Mouse (Mus musculus) C3H10T1/2 (cell line): ENCODE data around the gene Myh6. TPM values are rescaled to one million over a fixed set of nuclear protein-coding genes. Genes with fewer than 3 reads are reported as not detected.

Source experiments
- polyA plus RNA-seq, 2 experiments: library from polyadenylated mRNA; unstranded; fragments of >200 nt; fragmentation: generic; extraction: Trizol; gene quantifications; one replicate each; pipeline ENCODE4 v1.2.1; 2012; ENCODE audit warnings: missing spikeins in 2 of 2

The Myh6 gene
- polyA plus RNA-seq = not detected

GRCm38 (mm10) chr14:54966320-54966977, at the start of gene Myh6:
Gene Myh6, minus strand, starts transcription at chr14:54966927.

DNA sequence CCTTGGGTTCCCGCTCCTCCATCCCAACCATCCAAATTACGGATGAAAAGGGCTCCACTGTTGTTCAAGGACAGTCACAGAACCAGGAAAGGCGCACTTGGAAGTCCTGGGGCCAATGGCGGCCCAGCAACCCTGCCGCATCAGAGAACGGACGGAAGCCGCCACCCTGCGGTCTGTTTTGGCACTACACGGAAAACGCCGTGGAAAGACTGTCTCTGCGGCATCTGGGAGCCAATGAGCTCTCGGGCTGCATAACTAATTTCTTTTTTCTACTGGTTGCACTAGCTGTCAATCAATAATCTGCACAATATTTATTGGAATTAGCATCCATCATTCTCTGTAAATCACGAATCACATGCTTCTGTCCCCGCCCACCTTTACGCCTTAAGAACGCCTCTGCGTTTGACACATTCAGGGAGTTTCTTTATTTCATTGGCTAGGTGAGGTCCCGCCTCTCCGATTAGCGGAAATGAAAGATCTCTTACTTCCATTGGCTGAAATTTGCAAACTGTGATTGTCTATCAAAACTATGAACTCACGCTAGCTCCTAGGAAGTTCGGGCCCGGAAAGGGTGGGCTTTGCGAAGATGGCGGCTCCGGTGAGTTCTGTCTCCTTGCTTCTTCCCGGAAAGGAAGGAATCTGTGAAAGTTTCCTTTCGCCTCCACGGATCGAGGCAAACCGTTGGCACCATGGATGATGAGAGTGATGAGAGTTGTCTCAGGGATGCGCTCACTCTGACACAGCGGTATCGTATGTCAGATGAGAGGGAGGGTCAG, 48.5 kb upstream of the Myh6 start, which contains the start of gene Ngdn:
Ngdn (plus strand) TSS at position 464 of the 776 bp plus-strand sequence.

GRCm38 (mm10) chr14:54994136-54994868, 27.6 kb upstream of the Myh6 start, which contains the start of gene Myh7:
Gene Myh7, minus strand, starts transcription at chr14:54994626.

DNA sequence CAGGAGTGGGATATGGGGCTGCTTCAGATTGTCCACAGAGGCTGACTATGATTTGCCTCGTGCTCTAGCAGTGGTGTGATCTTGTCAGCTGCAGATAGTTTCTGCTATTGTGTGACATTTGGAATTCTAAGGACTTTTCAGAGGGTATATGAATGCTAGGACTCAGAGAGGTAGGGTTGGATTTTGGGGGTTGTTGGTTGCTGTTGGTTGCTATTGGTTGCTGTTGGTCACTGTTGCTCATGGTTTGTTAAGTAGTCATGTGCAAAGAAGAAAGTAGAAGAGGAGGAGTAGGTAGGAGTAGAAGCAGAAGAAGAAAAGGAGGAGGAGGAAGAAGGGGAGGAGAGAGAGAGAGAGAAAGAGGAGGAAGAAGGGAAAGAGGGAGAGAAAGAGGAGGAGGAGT, 9.9 kb upstream of the Myh6 start, which contains the start of gene Gm17428:
Gm17428 (plus strand) TSS at position 301 of the 400 bp plus-strand sequence.

GRCm38 (mm10) chr14:54935904-54936830, 30.6 kb downstream of the Myh6 start, which contains the start of gene Cmtm5:
Gene Cmtm5, plus strand, starts transcription at chr14:54936261.

DNA sequence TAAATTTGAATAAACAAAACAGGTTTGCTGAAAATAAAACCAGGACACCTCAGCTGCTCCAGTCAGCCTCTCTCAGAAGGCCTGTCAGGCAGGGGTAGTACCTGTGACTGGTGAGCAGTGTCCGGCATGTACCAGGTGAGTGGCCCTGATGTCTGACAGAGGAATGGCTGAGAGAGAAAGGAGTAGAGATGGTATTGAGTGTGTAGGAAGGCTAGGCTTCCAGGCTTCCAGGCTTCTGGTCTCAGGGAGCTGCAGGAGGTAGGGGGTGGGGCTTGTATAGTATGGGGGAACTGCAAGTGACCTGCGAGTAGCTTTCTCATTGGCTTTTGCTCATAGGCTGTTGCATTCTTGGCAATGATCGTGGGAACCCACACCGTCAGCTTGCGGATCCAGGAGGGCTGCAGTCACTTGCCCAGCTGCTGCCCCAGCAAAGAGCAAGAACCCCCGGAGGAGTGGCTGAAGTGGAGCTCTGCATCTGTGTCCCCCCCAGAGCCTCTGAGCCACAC, 34.0 kb downstream of the Myh6 start, which contains the start of gene Il25:
Il25 (plus strand) TSS at position 51 of the 506 bp plus-strand sequence.

GRCm38 (mm10) chr14:54925349-54926342, 41.1 kb downstream of the Myh6 start, which contains the start of gene Efs:
Gene Efs, minus strand, starts transcription at chr14:54926126.

DNA sequence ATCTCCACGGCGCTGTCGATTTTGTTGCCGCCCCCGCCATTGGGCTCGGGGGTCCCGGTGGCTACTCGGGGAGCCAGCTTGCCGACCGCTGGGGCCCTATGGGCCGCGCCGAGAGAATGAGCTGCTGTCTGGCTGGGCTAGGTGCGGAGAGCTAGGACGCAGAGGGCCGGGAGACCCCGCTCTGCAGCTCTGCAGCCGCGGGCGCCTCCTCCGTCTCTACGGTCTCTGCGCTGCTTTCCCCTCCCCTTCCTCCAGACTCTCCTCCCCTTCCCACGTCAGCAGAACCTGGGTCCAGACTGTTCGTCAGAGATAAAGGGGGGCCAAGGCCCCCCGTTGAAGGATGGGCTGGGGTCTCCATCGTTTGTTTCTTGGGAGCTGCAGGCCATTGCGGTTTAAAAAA, 53.8 kb downstream of the Myh6 start, which contains the start of gene Slc22a17:
Slc22a17 (minus strand) TSS at position 247 of the 400 bp plus-strand sequence.

GRCm38 (mm10) chr14:54892200-54892599, 74.5 kb downstream of the Myh6 start, which contains the start of gene Pabpn1:
Gene Pabpn1, plus strand, starts transcription at chr14:54892500.

Other genes with a start within 250 kb of the Myh6 start
- gene Slc7a8, start 185.0 kb downstream of the Myh6 start, polyA plus RNA-seq = under 1 TPM in 1 of 2 experiments, not detected in 1; 0.01 TPM
- not detected for gene Rnf212b, start 152.8 kb downstream of the Myh6 start, polyA plus RNA-seq
- 1 to 10 TPM in 1 of 2 experiments, under 1 TPM in 1; 0.33 to 2.6 TPM for gene Homez, start 96.0 kb downstream of the Myh6 start, polyA plus RNA-seq
- under 1 TPM; 0.53 to 0.73 TPM for gene Ppp1r3e, start 89.4 kb downstream of the Myh6 start, polyA plus RNA-seq
- gene Bcl2l2, start 83.5 kb downstream of the Myh6 start, polyA plus RNA-seq = 10 to 100 TPM in 1 of 2 experiments, 1 to 10 TPM in 1; 2.4 to 13.8 TPM
- 1 to 10 TPM in 1 of 2 experiments, under 1 TPM in 1; 0.08 to 1.2 TPM for gene Gm20521, start 83.5 kb downstream of the Myh6 start, polyA plus RNA-seq
- gene Pabpn1, start 74.4 kb downstream of the Myh6 start, polyA plus RNA-seq = 100 to 1,000 TPM in 1 of 2 experiments, 10 to 100 TPM in 1; 99.1 to 108 TPM
- gene Slc22a17, start 53.8 kb downstream of the Myh6 start, polyA plus RNA-seq = under 1 TPM; 0.01 to 0.37 TPM
- under 1 TPM in 1 of 2 experiments, not detected in 1; 0.05 TPM for gene Efs, start 40.8 kb downstream of the Myh6 start, polyA plus RNA-seq
- not detected for gene Il25, start 34.2 kb downstream of the Myh6 start, polyA plus RNA-seq
- gene Cmtm5, start 30.7 kb downstream of the Myh6 start, polyA plus RNA-seq = not detected
- not detected for gene Gm17428, start 10.0 kb upstream of the Myh6 start, polyA plus RNA-seq
- gene Myh7, start 27.7 kb upstream of the Myh6 start, polyA plus RNA-seq = under 1 TPM; 0.05 to 0.07 TPM
- 10 to 100 TPM; 11.8 to 40.7 TPM for gene Ngdn, start 48.5 kb upstream of the Myh6 start, polyA plus RNA-seq
- under 1 TPM; 0.08 to 0.59 TPM for gene Zfhx2, start 125.4 kb upstream of the Myh6 start, polyA plus RNA-seq
- gene Thtpa, start 127.9 kb upstream of the Myh6 start, polyA plus RNA-seq = 10 to 100 TPM in 1 of 2 experiments, 1 to 10 TPM in 1; 3.1 to 11.9 TPM
- 1 to 10 TPM; 4.9 to 6.1 TPM for gene Ap1g2, start 139.7 kb upstream of the Myh6 start, polyA plus RNA-seq
- gene Jph4, start 150.0 kb upstream of the Myh6 start, polyA plus RNA-seq = under 1 TPM in 1 of 2 experiments, not detected in 1; 0.01 TPM